Mouse (Mus musculus) limb, embryonic 14.5 days (tissue): ENCODE data around the gene Samd13. TPM values are rescaled to one million over a fixed set of nuclear protein-coding genes. Genes with fewer than 3 reads are reported as not detected.

ENCODE experiments used
- ATAC-seq: fragments of 200-750 bp; cut with Nextera tagmentation; 2 replicates; pipeline ENCODE4 v1.8.0; 2017; ENCODE audit warnings: low read depth, moderate number of reproducible peaks, moderate TSS enrichment; ENCODE audit not compliant: low FRiP score
- DNase-seq: peaks from one replicate; pipeline ENCODE4 v3.0.0-alpha.2; 2015; ENCODE audit warnings: low spot score
- H3K27ac ChIP-seq: fragments of 300-500 bp; sonication (generic); replicated peaks from 2 replicates; pipeline ENCODE4 v1.5.1; 2014; ENCODE audit warnings: low read depth, mild to moderate bottlenecking, low read length, moderate library complexity, mixed read lengths
- H3K27me3 ChIP-seq: fragments of 300-500 bp; sonication (generic); 2 replicates; pipeline ENCODE4 v1.6.1; 2014; ENCODE audit warnings: low read length, mixed read lengths; ENCODE audit not compliant: control insufficient read depth, insufficient read depth
- H3K36me3 ChIP-seq: fragments of 300-500 bp; sonication (generic); 2 replicates; pipeline ENCODE4 v1.6.1; 2014; ENCODE audit warnings: mild to moderate bottlenecking, low read length, moderate library complexity, mixed read lengths; ENCODE audit not compliant: control insufficient read depth, insufficient read depth
- H3K4me1 ChIP-seq: fragments of 300-500 bp; sonication (generic); 2 replicates; pipeline ENCODE4 v1.6.1; 2014; ENCODE audit warnings: antibody characterized with exemption, low read length, mixed read lengths; ENCODE audit not compliant: control insufficient read depth, insufficient read depth
- H3K4me2 ChIP-seq: fragments of 300-500 bp; sonication (generic); replicated peaks from 2 replicates; pipeline ENCODE4 v1.6.1; 2014; ENCODE audit warnings: low read depth, mild to moderate bottlenecking, low read length, moderate library complexity; ENCODE audit not compliant: severe bottlenecking
- H3K4me3 ChIP-seq: fragments of 300-500 bp; sonication (generic); replicated peaks from 2 replicates; pipeline ENCODE4 v1.5.1; 2014; ENCODE audit warnings: low read length
- H3K9ac ChIP-seq: fragments of 300-500 bp; sonication (generic); 2 replicates; pipeline ENCODE4 v1.6.1; 2014; ENCODE audit warnings: mild to moderate bottlenecking, low read depth, low read length, moderate library complexity; ENCODE audit not compliant: severe bottlenecking
- H3K9me3 ChIP-seq: fragments of 300-500 bp; sonication (generic); 2 replicates; pipeline ENCODE4 v1.6.1; 2016; ENCODE audit warnings: low read length; ENCODE audit not compliant: control insufficient read depth
- POLR2A ChIP-seq: fragments of 200-500 bp; IDR thresholded peaks from 2 replicates; pipeline ENCODE4 v1.8.0; 2012; ENCODE audit warnings: inconsistent platforms, mild to moderate bottlenecking, moderate library complexity, borderline replicate concordance; ENCODE audit not compliant: insufficient read depth, insufficient read length; ENCODE audit errors: extremely low read depth
- WGBS: fragments of 180-500 bp; shearing (Covaris S2); extraction: QIAGEN DNeasy Blood & Tissue Kit; methylation state at CpG from one replicate; pipeline ENCODE4 v1.1.7; 2014; 5-methylcytosine and 5-hydroxymethylcytosine counted together
- polyA plus RNA-seq, 2 experiments: library from polyadenylated mRNA; depleted of rRNA in 1 of 2; stranded (reverse) in 1 of 2; unstranded in 1 of 2; fragments of >200 nt; fragmentation: Nextera tagmentation in 1 of 2; extraction: Ambion mirVana in 1 of 2; gene quantifications; 2 replicates each; pipeline versions ENCODE4 v1.2.1 to v1.2.3; 2012 to 2014

The Samd13 gene
- polyA plus RNA-seq (2012; rRNA removed) (0.55 and 0.72 TPM in 2 replicates), polyA plus RNA-seq (2014; fragmentation: Nextera tagmentation; extraction: Ambion mirVana) (0.83 and 1.4 TPM in 2 replicates)

- Histone ChIP-seq H3K4me1 (peaks cover 14% of the 10 kb centered on the region), H3K36me3 (no peaks in the 10 kb centered on the region), H3K27ac (0 out of 2 replicates have a peak within 1 kb of the TSS, but pooled peaks have one; percentile 52), H3K27me3 (no peaks in the 10 kb centered on the region), H3K9me3 (no peaks in the 10 kb centered on the region), H3K9ac (peak within 1 kb of the TSS; percentile 64), H3K4me3 (peak within 1 kb of the TSS; percentile 53), H3K4me2 (peak within 1 kb of the TSS; percentile 94)
- WGBS = 1% methylated on average over 50 of the region's 50 CpGs
- peak; percentile 75 for DNase-seq
- TF ChIP-seq POLR2A = 0 out of 2 replicates have a peak, but pooled peaks have one; percentile 31
- ATAC-seq = peak; percentile 91
Observed at GRCm38 (mm10) chr3:146684811-146685675, at the start of gene Samd13. Samd13 (minus strand) TSS chr3:146685592.

DNA sequence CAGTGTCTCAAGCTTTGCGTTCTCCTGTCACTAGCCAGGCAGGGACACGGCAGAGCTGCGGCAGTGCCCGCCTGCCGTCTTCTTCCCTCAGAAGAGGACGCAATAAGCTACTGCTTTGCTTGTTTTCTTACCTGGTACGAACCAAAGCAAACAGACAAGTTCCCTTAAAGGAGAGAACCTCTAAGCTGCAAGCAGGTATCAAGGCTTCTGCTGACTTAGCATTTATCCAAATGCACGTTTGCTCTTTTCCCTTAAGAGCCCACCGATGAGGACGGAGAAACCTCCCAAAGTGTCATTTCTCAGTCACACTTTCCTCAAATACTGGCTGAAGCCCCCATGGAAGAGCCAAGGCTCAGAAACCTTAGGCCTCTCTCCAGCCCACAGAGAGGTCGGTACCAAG is 46.1 kb upstream of the Samd13 start:
- Histone ChIP-seq H3K9me3 (0 out of 2 replicates have a peak, but pooled peaks cover under 1% of the 10 kb centered on the region), H3K4me1 (0 out of 2 replicates have a peak, but pooled peaks cover 5% of the 10 kb centered on the region), H3K4me3 (no peak overlapping the region), H3K4me2 (no peak overlapping the region), H3K27me3 (no peaks in the 10 kb centered on the region), H3K9ac (no peak overlapping the region), H3K27ac (no peak overlapping the region), H3K36me3 (peaks cover 50% of the 10 kb centered on the region)
- DNase-seq (no peak), ATAC-seq (no peak)
- TF ChIP-seq POLR2A = no peak
- 95% methylated on average over 11 of the region's 11 CpGs for WGBS

DNA sequence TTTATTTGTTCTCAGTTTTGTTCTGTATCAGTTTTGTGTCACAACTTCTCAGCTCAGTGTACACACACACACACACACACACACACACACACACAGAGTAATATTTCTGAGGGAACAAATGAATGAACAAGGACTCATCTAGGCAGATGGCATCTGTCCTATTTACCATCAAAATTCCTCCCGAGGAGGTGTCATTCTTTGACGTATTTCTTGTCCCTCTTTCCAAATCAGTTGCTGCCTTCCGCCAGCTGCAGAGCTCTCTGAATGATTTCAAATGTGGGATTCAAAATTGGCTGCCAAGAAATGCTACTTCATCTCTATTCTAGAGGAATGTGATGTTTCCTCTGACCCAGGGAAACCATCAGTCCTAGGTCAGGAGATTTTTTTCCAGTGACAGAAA is 37.6 kb upstream of the Samd13 start:
- 68% methylated on average over 3 of the region's 3 CpGs for WGBS
- no peaks in the 10 kb centered on the region for H3K4me1 ChIP-seq
- TF ChIP-seq POLR2A = no peak
- no peak overlapping the region for H3K9ac ChIP-seq
- H3K4me3 ChIP-seq = no peak overlapping the region
- H3K27ac ChIP-seq = no peak overlapping the region
- no peaks in the 10 kb centered on the region for H3K27me3 ChIP-seq
- ATAC-seq = no peak
- peaks cover 26% of the 10 kb centered on the region for H3K36me3 ChIP-seq
- peaks cover 9% of the 10 kb centered on the region for H3K9me3 ChIP-seq
- no peak for DNase-seq
- H3K4me2 ChIP-seq = no peak overlapping the region

DNA sequence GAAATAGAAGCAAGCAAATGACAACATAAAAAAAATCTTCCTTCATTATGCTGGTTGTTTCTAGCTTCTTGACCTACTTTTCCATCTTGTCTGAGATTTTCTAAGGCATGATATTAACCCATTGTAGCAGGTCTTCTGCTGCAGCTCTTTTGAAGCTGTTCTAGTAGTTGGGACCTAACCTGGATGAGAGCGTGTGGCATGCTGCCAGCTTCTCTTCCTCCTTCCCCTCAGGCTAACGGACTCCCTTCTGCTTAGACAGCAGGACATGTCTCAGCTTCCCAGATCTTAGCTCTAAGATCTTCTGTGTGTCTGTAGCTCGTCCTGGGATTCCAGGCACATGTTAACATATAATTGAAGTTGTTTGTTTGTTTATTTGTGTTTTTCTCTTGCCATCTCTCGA is 34.3 kb upstream of the Samd13 start:
- no peak for DNase-seq
- H3K27ac ChIP-seq = no peak overlapping the region
- no peak overlapping the region for H3K4me2 ChIP-seq
- WGBS = 57% methylated on average over 4 of the region's 4 CpGs
- H3K36me3 ChIP-seq = no peaks in the 10 kb centered on the region
- H3K9ac ChIP-seq = no peak overlapping the region
- no peak for TF ChIP-seq POLR2A
- no peaks in the 10 kb centered on the region for H3K9me3 ChIP-seq
- no peak overlapping the region for H3K4me3 ChIP-seq
- ATAC-seq = no peak
- no peaks in the 10 kb centered on the region for H3K27me3 ChIP-seq
- H3K4me1 ChIP-seq = no peaks in the 10 kb centered on the region

DNA sequence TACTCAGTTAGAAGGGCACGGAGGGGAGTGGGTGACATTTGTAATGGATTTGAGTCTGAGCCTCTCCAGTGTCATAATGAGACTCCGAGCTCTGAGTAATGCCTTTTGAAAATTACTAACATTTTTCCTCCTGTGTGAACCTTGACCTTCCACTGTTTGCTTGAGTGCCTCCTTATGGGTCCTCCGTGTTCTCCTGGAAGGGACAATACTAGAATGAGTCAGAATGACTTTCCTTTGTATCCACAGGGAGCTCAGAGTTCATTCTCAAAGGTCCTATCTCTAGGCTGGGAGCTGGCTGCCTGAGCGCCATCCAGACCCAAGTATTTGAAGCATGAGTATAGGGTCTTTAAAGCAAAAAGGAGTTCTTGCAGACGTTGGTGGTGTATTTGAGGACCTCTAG is 32.9 kb upstream of the Samd13 start:
- Histone ChIP-seq H3K27me3 (no peaks in the 10 kb centered on the region), H3K9ac (no peak overlapping the region), H3K4me2 (no peak overlapping the region), H3K4me3 (no peak overlapping the region), H3K4me1 (no peaks in the 10 kb centered on the region), H3K36me3 (no peaks in the 10 kb centered on the region), H3K9me3 (no peaks in the 10 kb centered on the region), H3K27ac (no peak overlapping the region)
- no peak for TF ChIP-seq POLR2A
- no peak for ATAC-seq
- WGBS = 78% methylated on average over 5 of the region's 5 CpGs
- DNase-seq = no peak
